Mouse (Mus musculus): ENCODE data around the gene Dennd1c. TPM values are rescaled to one million over a fixed set of nuclear protein-coding genes. Genes with fewer than 3 reads are reported as not detected.

Dennd1c gene
- polyA plus RNA-seq, 1 experiment from 2014 or later = 4.3 TPM

DNA sequence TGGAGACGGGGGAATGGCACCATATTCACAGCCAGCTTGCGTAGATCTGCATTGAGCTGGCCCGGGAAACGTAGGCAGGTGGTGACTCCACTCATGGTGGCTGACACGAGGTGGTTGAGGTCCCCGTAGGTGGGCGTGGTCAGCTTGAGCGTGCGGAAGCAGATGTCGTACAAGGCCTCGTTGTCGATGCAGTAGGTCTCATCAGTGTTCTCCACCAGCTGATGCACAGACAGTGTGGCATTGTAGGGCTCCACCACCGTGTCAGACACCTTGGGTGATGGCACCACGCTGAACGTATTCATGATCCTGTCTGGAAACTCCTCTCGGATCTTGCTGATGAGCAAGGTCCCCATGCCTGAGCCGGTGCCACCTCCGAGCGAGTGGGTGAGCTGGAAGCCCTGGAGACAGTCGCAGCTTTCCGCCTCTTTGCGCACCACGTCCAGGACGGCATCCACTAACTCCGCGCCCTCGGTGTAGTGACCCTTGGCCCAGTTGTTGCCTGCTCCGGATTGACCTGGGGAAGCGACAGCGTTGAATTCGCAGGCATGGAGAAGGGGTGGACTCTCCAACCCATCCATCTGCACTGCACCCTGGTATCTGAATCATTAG is 3.0 kb upstream of the Dennd1c start:
- peaks cover 23% of the 10 kb centered on the region for H3K36me3 ChIP-seq (ENCODE audit: control insufficient read depth, insufficient read depth, low read length)

DNA sequence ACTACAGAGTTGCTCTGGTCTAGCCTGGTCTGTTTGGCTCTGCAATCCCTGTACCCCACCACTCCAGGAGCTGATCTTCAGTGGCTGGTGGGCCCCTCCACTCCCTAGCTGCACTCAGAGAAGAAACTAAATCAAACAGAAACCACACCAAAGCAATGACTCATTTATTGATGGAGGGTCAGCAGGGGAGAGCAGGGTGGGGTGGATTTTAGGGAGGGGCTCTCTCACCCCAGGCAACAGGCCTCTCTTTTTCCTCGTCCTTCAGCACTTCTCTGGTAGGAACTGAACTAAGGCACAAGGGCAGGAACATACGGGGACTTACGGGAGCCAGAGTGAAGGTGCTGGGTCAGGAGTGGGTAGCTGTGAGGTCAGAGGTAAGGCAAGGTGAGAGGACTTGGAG is 1.6 kb upstream of the Dennd1c start:
- ATAC-seq (ENCODE audit: low read depth) = no peak
- Histone ChIP-seq H3K27ac (ENCODE audit: low read depth, low read length) (no peak overlapping the region), H3K27me3 (ENCODE audit: control insufficient read depth, insufficient read depth, low read length) (no peaks in the 10 kb centered on the region), H3K36me3 (ENCODE audit: control insufficient read depth, insufficient read depth, low read length) (peaks cover 23% of the 10 kb centered on the region), H3K4me1 (ENCODE audit: control insufficient read depth, insufficient read depth, low read length) (no peaks in the 10 kb centered on the region), H3K4me2 (ENCODE audit: low read depth, low read length) (no peak overlapping the region), H3K4me3 (ENCODE audit: low read depth, low read length) (no peak overlapping the region), H3K9me3 (ENCODE audit: control insufficient read depth, low read length) (no peaks in the 10 kb centered on the region), H3K9ac (replicated peaks; ENCODE audit: low read depth, low read length) (no peak overlapping the region)
- 77% methylated on average over 3 of the region's 3 CpGs for WGBS

More for the DNA sequence above, 3.0 kb upstream of the Dennd1c start:
- WGBS = 94% methylated on average over 31 of the region's 31 CpGs
- no peaks in the 10 kb centered on the region for H3K9me3 ChIP-seq (ENCODE audit: control insufficient read depth, low read length)
- peaks cover 4% of the 10 kb centered on the region for H3K4me1 ChIP-seq (ENCODE audit: control insufficient read depth, insufficient read depth, low read length)
- no peak overlapping the region for H3K27ac ChIP-seq (ENCODE audit: low read depth, low read length)
- ATAC-seq (ENCODE audit: low read depth) = no peak
- no peaks in the 10 kb centered on the region for H3K27me3 ChIP-seq (ENCODE audit: control insufficient read depth, insufficient read depth, low read length)
- H3K9ac ChIP-seq (replicated peaks; ENCODE audit: low read depth, low read length) = no peak overlapping the region
- H3K4me2 ChIP-seq (ENCODE audit: low read depth, low read length) = no peak overlapping the region
- no peak overlapping the region for H3K4me3 ChIP-seq (ENCODE audit: low read depth, low read length)

DNA sequence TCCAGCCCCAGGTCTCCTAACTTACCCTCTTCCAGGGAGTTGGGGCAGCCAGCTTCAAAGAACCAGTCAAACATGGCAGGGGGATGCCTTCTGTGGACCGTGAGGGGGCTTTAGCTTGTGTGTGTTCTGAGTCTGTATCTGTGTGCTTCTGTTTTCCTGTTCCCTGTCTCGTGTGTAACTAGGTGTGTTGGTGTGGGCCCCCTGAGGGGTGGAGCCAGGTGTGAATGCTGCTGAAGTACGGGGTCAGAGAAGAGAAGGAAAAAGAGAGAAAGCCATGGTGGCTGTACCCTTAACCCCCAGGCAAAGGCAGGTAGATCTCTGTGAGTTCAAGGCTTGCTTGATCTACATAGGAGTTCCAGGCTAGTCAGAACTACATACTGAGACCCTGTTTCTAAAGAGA is 1.4 kb downstream of the Dennd1c start:
- Histone ChIP-seq H3K9me3 (ENCODE audit: control insufficient read depth, low read length) (no peaks in the 10 kb centered on the region), H3K27ac (ENCODE audit: low read depth, low read length) (no peak overlapping the region), H3K4me2 (ENCODE audit: low read depth, low read length) (no peak overlapping the region), H3K36me3 (ENCODE audit: control insufficient read depth, insufficient read depth, low read length) (peaks cover 13% of the 10 kb centered on the region), H3K27me3 (ENCODE audit: control insufficient read depth, insufficient read depth, low read length) (no peaks in the 10 kb centered on the region), H3K4me3 (ENCODE audit: low read depth, low read length) (no peak overlapping the region), H3K9ac (replicated peaks; ENCODE audit: low read depth, low read length) (no peak overlapping the region), H3K4me1 (ENCODE audit: control insufficient read depth, insufficient read depth, low read length) (no peaks in the 10 kb centered on the region)
- ATAC-seq (ENCODE audit: low read depth) = no peak
- 73% methylated on average over 3 of the region's 3 CpGs for WGBS

DNA sequence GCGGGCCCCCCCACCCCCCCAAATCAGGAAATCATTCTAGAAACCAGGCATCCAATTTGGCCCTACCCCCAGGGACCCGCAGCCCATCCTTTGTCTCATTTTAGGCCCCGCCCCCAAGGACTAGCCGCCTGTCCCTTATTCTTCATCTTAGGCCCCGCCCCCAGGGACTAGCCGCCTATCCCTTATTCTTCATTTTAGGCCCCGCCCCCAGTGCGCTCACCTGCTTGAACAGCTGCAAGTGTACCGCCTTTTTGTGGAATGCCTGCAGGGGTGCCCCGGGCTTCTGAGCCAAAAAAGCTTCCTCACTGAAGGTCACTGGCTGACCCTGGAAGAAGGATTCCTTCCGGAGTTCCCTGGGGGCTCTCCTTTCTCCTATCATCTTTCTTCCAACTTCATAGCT is 7.6 kb downstream of the Dennd1c start:
- Histone ChIP-seq H3K9ac (replicated peaks; ENCODE audit: low read depth, low read length) (no peak overlapping the region), H3K27me3 (ENCODE audit: control insufficient read depth, insufficient read depth, low read length) (no peaks in the 10 kb centered on the region), H3K27ac (ENCODE audit: low read depth, low read length) (no peak overlapping the region), H3K9me3 (ENCODE audit: control insufficient read depth, low read length) (no peaks in the 10 kb centered on the region), H3K4me2 (ENCODE audit: low read depth, low read length) (peak overlapping the region; percentile 3; the same call in 1 of the 2 replicates), H3K36me3 (ENCODE audit: control insufficient read depth, insufficient read depth, low read length) (no peaks in the 10 kb centered on the region), H3K4me3 (ENCODE audit: low read depth, low read length) (no peak overlapping the region), H3K4me1 (ENCODE audit: control insufficient read depth, insufficient read depth, low read length) (no peaks in the 10 kb centered on the region; the same call in 1 of the 2 replicates)
- ATAC-seq (ENCODE audit: low read depth) = peak; percentile 47; the same call in 1 of the 2 replicates
- WGBS = 4% methylated on average over 11 of the region's 11 CpGs

DNA sequence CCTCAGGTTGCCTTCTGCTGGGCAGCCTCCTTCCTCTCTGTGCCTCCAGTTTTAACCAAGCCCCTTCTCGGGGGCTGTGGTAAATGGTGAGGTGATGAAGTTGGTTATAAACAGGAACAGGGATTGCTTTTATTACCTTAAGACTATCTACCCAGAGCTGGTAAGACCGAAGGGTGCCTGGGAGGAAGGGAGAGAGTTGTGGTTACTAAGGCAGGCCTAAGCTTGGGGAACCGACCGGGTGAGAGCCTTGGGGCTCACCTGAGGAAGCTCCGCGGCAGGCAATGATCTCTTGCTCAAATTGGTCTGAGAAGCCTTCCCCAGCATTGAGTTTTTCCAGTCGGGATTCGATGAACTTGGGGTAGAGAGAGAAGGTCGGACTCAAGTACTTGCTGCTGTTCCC is 8.0 kb downstream of the Dennd1c start:
- Histone ChIP-seq H3K4me2 (ENCODE audit: low read depth, low read length) (peak overlapping the region; percentile 3), H3K9ac (replicated peaks; ENCODE audit: low read depth, low read length) (no peak overlapping the region; the same call in 1 of the 2 replicates), H3K27me3 (ENCODE audit: control insufficient read depth, insufficient read depth, low read length) (no peaks in the 10 kb centered on the region), H3K36me3 (ENCODE audit: control insufficient read depth, insufficient read depth, low read length) (no peaks in the 10 kb centered on the region), H3K9me3 (ENCODE audit: control insufficient read depth, low read length) (no peaks in the 10 kb centered on the region), H3K4me3 (ENCODE audit: low read depth, low read length) (no peak overlapping the region; the same call in 1 of the 2 replicates), H3K27ac (ENCODE audit: low read depth, low read length) (no peak overlapping the region), H3K4me1 (ENCODE audit: control insufficient read depth, insufficient read depth, low read length) (no peaks in the 10 kb centered on the region; the same call in 1 of the 2 replicates)
- ATAC-seq (ENCODE audit: low read depth) = no peak
- WGBS = 7% methylated on average over 9 of the region's 9 CpGs

DNA sequence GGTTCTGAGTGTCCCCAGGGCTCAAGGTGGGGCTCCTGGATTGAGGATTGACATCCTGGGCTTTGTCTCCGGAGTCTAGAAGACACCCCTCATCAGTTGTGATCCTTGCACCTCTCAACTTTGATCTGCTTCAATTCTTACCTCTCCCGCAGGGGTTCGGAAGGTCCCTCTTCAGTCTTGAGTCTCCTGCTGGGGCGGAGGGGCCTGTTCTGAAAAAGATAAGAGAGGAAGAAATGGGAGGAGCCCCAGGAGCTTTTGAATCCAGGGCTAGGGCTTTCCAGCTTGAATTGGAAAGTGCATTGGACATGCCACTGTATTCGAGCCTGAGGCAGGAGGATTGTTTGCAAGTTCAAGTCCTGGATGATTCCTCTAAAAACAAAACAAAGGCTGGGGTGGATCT is 11.4 kb downstream of the Dennd1c start:
- Histone ChIP-seq H3K4me3 (ENCODE audit: low read depth, low read length) (no peak overlapping the region), H3K9ac (replicated peaks; ENCODE audit: low read depth, low read length) (no peak overlapping the region), H3K4me2 (ENCODE audit: low read depth, low read length) (no peak overlapping the region), H3K9me3 (ENCODE audit: control insufficient read depth, low read length) (no peaks in the 10 kb centered on the region), H3K4me1 (ENCODE audit: control insufficient read depth, insufficient read depth, low read length) (peaks cover 4% of the 10 kb centered on the region; the same call in 1 of the 2 replicates), H3K27ac (ENCODE audit: low read depth, low read length) (no peak overlapping the region), H3K27me3 (ENCODE audit: control insufficient read depth, insufficient read depth, low read length) (peaks cover 15% of the 10 kb centered on the region), H3K36me3 (ENCODE audit: control insufficient read depth, insufficient read depth, low read length) (no peaks in the 10 kb centered on the region)
- WGBS = 70% methylated on average over 5 of the region's 5 CpGs
- ATAC-seq (ENCODE audit: low read depth) = no peak

DNA sequence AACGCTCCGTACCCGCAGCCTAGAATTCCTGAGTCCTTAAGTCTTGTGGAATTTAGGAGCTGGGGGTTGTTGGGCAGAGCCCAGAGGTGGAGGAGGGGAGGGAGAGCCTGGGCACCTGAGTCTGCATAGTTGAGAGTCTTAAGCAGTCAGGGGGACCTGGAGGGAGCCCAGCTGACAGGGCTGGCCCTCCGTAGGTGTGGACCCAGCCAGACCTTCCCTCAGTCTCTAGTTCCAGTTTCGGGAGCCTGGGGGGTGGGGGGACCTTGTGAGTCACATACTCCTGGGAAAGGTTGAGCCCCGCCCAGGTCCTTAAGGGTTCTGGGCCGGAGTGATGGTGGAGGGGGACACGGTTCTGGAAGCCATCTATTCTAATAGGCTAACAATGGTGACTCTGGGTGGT is 15.3 kb downstream of the Dennd1c start:
- WGBS = 5% methylated on average over 8 of the region's 8 CpGs
- no peak overlapping the region for H3K4me3 ChIP-seq (ENCODE audit: low read depth, low read length)

DNA sequence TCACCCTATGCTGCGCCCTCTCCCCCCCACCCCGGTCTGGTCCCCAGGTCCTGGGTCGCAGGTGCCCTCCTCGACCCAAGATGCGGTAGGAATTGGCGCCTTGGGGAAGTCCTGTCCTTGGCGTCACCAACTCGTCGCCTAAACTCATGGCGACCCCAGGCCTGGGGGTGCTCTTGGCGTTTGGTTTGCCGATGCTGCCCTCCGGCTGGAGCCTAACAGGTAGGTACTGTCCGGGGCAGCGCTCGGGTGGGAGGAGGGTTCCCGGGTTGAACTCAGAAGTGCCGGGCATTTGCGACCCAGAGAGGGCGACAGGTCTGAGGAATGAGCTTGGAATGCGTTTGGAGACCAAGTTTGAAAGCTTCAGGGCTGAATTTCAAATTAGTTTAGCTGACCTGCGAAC is 15.8 kb downstream of the Dennd1c start:
- Histone ChIP-seq H3K27ac (ENCODE audit: low read depth, low read length) (no peak overlapping the region), H3K9me3 (ENCODE audit: control insufficient read depth, low read length) (no peaks in the 10 kb centered on the region), H3K4me1 (ENCODE audit: control insufficient read depth, insufficient read depth, low read length) (peaks cover 8% of the 10 kb centered on the region; the same call in 1 of the 2 replicates), H3K4me3 (ENCODE audit: low read depth, low read length) (0 out of 2 replicates have a peak overlapping the region, but pooled peaks have one; percentile 25), H3K4me2 (ENCODE audit: low read depth, low read length) (0 out of 2 replicates have a peak overlapping the region, but pooled peaks have one; percentile 35), H3K9ac (replicated peaks; ENCODE audit: low read depth, low read length) (no peak overlapping the region), H3K27me3 (ENCODE audit: control insufficient read depth, insufficient read depth, low read length) (peaks cover 23% of the 10 kb centered on the region), H3K36me3 (ENCODE audit: control insufficient read depth, insufficient read depth, low read length) (no peaks in the 10 kb centered on the region)
- ATAC-seq (ENCODE audit: low read depth) = no peak
- WGBS = under 1% methylated on average over 22 of the region's 22 CpGs

More for the DNA sequence above, 15.3 kb downstream of the Dennd1c start:
- Histone ChIP-seq H3K27ac (ENCODE audit: low read depth, low read length) (no peak overlapping the region), H3K4me2 (ENCODE audit: low read depth, low read length) (no peak overlapping the region), H3K27me3 (ENCODE audit: control insufficient read depth, insufficient read depth, low read length) (peaks cover 23% of the 10 kb centered on the region), H3K36me3 (ENCODE audit: control insufficient read depth, insufficient read depth, low read length) (no peaks in the 10 kb centered on the region), H3K9ac (replicated peaks; ENCODE audit: low read depth, low read length) (no peak overlapping the region), H3K4me1 (ENCODE audit: control insufficient read depth, insufficient read depth, low read length) (peaks cover 8% of the 10 kb centered on the region; the same call in 1 of the 2 replicates), H3K9me3 (ENCODE audit: control insufficient read depth, low read length) (no peaks in the 10 kb centered on the region)
- ATAC-seq (ENCODE audit: low read depth) = no peak

DNA sequence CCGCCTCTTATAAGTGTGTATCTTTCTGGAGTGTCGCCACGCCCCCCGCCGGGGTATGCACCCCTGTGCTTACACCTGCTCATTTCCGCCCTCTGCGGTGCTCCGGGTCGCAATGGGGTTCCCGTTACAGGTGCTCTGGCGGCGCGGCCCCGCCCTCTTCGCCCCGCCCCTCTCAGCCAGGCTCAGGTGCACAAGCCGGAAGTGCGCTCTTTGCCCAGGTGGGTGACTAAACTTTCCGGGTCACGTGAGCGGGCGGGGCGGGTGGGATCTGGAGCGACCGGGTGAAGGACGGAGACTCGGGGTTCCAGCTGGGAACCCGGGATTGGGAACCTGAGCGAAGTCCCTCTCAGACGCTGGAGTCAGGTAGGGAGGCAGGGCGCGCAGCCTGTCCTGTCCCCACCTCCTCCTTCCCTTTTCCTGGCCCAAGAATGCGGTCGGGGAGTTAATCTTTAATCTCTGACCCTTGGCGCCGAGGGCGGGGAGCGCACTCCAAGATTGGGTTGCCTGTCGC is 16.2 kb downstream of the Dennd1c start:
- H3K9me3 ChIP-seq (ENCODE audit: control insufficient read depth, low read length) = no peaks in the 10 kb centered on the region
- 1% methylated on average over 39 of the region's 39 CpGs for WGBS
- no peak for ATAC-seq (ENCODE audit: low read depth)
- peaks cover 8% of the 10 kb centered on the region; the same call in 1 of the 2 replicates for H3K4me1 ChIP-seq (ENCODE audit: control insufficient read depth, insufficient read depth, low read length)
- peaks cover 23% of the 10 kb centered on the region for H3K27me3 ChIP-seq (ENCODE audit: control insufficient read depth, insufficient read depth, low read length)
- no peak overlapping the region for H3K27ac ChIP-seq (ENCODE audit: low read depth, low read length)
- no peaks in the 10 kb centered on the region for H3K36me3 ChIP-seq (ENCODE audit: control insufficient read depth, insufficient read depth, low read length)
- no peak overlapping the region for H3K9ac ChIP-seq (replicated peaks; ENCODE audit: low read depth, low read length)
- peak overlapping the region; percentile 25 for H3K4me3 ChIP-seq (ENCODE audit: low read depth, low read length)
- peak overlapping the region; percentile 35; the same call in 1 of the 2 replicates for H3K4me2 ChIP-seq (ENCODE audit: low read depth, low read length)
